Mouse (Mus musculus) CH12.LX (cell line): ENCODE data around the gene Spag5. TPM values are rescaled to one million over a fixed set of nuclear protein-coding genes. Genes with fewer than 3 reads are reported as not detected.
A peak's percentile ranks its signal among the peaks of the same experiment; 100 is the strongest.

Source experiments
- DNase-seq: peaks from one replicate; pipeline ENCODE4 v3.0.0-alpha.2; 2013; ENCODE audit errors: extremely low read depth
- H3K27ac ChIP-seq: 2 replicates; pipeline ENCODE4 v1.5.1; 2012; ENCODE audit warnings: low read depth, mild to moderate bottlenecking, control low read depth, moderate library complexity; ENCODE audit not compliant: insufficient read depth
- H3K27me3 ChIP-seq: replicated peaks from 2 replicates; pipeline ENCODE3; 2012; ENCODE audit warnings: inconsistent platforms
- H3K36me3 ChIP-seq, 2 experiments: replicated peaks in 1 of 2; 2 replicates each; pipeline versions ENCODE3 to v1.6.1; 2012; ENCODE audit warnings: inconsistent platforms in 1 of 2, low read length in 1 of 2, mild to moderate bottlenecking in 1 of 2, mixed read lengths in 1 of 2, moderate library complexity in 1 of 2; ENCODE audit not compliant: control insufficient read depth in 1 of 2, insufficient read depth in 1 of 2
- H3K4me1 ChIP-seq, 2 experiments: 2 replicates each; pipeline ENCODE4 v1.6.1; 2012; ENCODE audit warnings: inconsistent platforms in 1 of 2, moderate library complexity in 1 of 2; ENCODE audit not compliant: insufficient read depth in 2 of 2, control insufficient read depth in 1 of 2
- H3K4me2 ChIP-seq: 2 replicates; pipeline ENCODE4 v1.6.1; 2012; ENCODE audit warnings: low read depth, mild to moderate bottlenecking, control low read depth; ENCODE audit not compliant: poor library complexity, insufficient read depth, severe bottlenecking
- H3K4me3 ChIP-seq, 3 experiments: fragments of 150-350 bp in 1 of 3; sonication (generic) in 1 of 3; replicated peaks in 1 of 3; 2 replicates each; pipeline versions ENCODE3 to v1.5.1; 2011 to 2012; ENCODE audit warnings: low read depth in 2 of 3, low read length in 2 of 3, mild to moderate bottlenecking in 2 of 3, moderate library complexity in 2 of 3, control low read depth in 1 of 3, improper control_type of control experiment in 1 of 3, inconsistent platforms in 1 of 3, mixed read lengths in 1 of 3; ENCODE audit not compliant: poor library complexity in 1 of 3
- H3K79me2 ChIP-seq: replicated peaks from 2 replicates; pipeline ENCODE4 v1.6.1; 2012; ENCODE audit warnings: mild to moderate bottlenecking, moderate library complexity; ENCODE audit not compliant: control insufficient read depth, poor library complexity, insufficient read depth, severe bottlenecking; ENCODE audit errors: extremely low read depth
- H3K9ac ChIP-seq: 2 replicates; pipeline ENCODE4 v1.6.1; 2012; ENCODE audit warnings: low read depth, mild to moderate bottlenecking, control low read depth, moderate library complexity; ENCODE audit not compliant: insufficient read depth
- H3K9me3 ChIP-seq: replicated peaks from 2 replicates; pipeline ENCODE3; 2012; ENCODE audit warnings: low read length, inconsistent platforms, mixed read lengths
- CHD1 ChIP-seq: IDR thresholded peaks from 2 replicates; pipeline ENCODE4 v1.6.1; 2012; ENCODE audit warnings: low read depth, low read length, improper control_type of control experiment, inconsistent platforms
- CHD2 ChIP-seq: IDR thresholded peaks from 2 replicates; pipeline ENCODE4 v1.6.1; 2011; ENCODE audit warnings: low read length, improper control_type of control experiment
- CTCF ChIP-seq, 2 experiments: IDR thresholded peaks in 1 of 2; conservative IDR thresholded peaks in 1 of 2; 2 replicates each; pipeline ENCODE4 v1.5.1; 2011 to 2012; ENCODE audit warnings: low read depth in 2 of 2, low read length in 2 of 2, improper control_type of control experiment in 1 of 2, inconsistent platforms in 1 of 2, mild to moderate bottlenecking in 1 of 2, moderate library complexity in 1 of 2
- E2F4 ChIP-seq: IDR thresholded peaks from 2 replicates; pipeline ENCODE4 v1.6.1; 2011; ENCODE audit warnings: low read depth, low read length, improper control_type of control experiment; ENCODE audit not compliant: insufficient replicate concordance
- ELF1 ChIP-seq: IDR thresholded peaks from 2 replicates; pipeline ENCODE4 v1.6.1; 2014; ENCODE audit warnings: low read depth, mild to moderate bottlenecking, inconsistent platforms, low read length, improper control_type of control experiment
- ETS1 ChIP-seq: conservative IDR thresholded peaks from 2 replicates; pipeline ENCODE4 v1.6.1; 2012; ENCODE audit warnings: low read depth, mild to moderate bottlenecking, inconsistent platforms, low read length, improper control_type of control experiment, moderate library complexity
- GABPA ChIP-seq: IDR thresholded peaks from 2 replicates; pipeline ENCODE4 v1.6.1; 2012; ENCODE audit warnings: low read depth, low read length, improper control_type of control experiment, inconsistent platforms; ENCODE audit not compliant: insufficient replicate concordance
- HCFC1 ChIP-seq: IDR thresholded peaks from 2 replicates; pipeline ENCODE4 v1.6.1; 2012; ENCODE audit warnings: low read depth, mild to moderate bottlenecking, inconsistent platforms, low read length, improper control_type of control experiment
- IRF4 ChIP-seq: IDR thresholded peaks from 2 replicates; pipeline ENCODE4 v1.6.1; 2014; ENCODE audit warnings: low read depth, mild to moderate bottlenecking, inconsistent platforms, low read length, improper control_type of control experiment
- JUN ChIP-seq: IDR thresholded peaks from 2 replicates; pipeline ENCODE4 v1.6.1; 2011; ENCODE audit warnings: low read depth, mild to moderate bottlenecking, low read length, improper control_type of control experiment, moderate library complexity; ENCODE audit not compliant: insufficient read depth
- JUND ChIP-seq: conservative IDR thresholded peaks from 2 replicates; pipeline ENCODE4 v1.6.1; 2011; ENCODE audit warnings: low read depth, low read length, improper control_type of control experiment
- KAT2A ChIP-seq: IDR thresholded peaks from 2 replicates; pipeline ENCODE4 v1.6.1; 2012; ENCODE audit warnings: low read length, improper control_type of control experiment, inconsistent platforms; ENCODE audit not compliant: insufficient replicate concordance
- MAX ChIP-seq: IDR thresholded peaks from 2 replicates; pipeline ENCODE4 v1.6.1; 2011; ENCODE audit warnings: low read length, improper control_type of control experiment
- MAZ ChIP-seq: IDR thresholded peaks from 2 replicates; pipeline ENCODE4 v1.6.1; 2012; ENCODE audit warnings: low read depth, mild to moderate bottlenecking, inconsistent platforms, low read length, improper control_type of control experiment, moderate library complexity
- MEF2A ChIP-seq: IDR thresholded peaks from 2 replicates; pipeline ENCODE4 v1.6.1; 2014; ENCODE audit warnings: low read depth, mild to moderate bottlenecking, inconsistent platforms, low read length, improper control_type of control experiment, borderline replicate concordance
- MXI1 ChIP-seq: IDR thresholded peaks from 2 replicates; pipeline ENCODE4 v1.6.1; 2011; ENCODE audit warnings: mild to moderate bottlenecking, low read depth, low read length, improper control_type of control experiment
- MYC ChIP-seq: IDR thresholded peaks from 2 replicates; pipeline ENCODE4 v1.6.1; 2011; ENCODE audit warnings: low read depth, mild to moderate bottlenecking, improper control_type of control experiment, low read length
- NRF1 ChIP-seq: IDR thresholded peaks from 2 replicates; pipeline ENCODE4 v1.6.1; 2014; ENCODE audit warnings: low read depth, mild to moderate bottlenecking, inconsistent platforms, low read length, improper control_type of control experiment, moderate library complexity
- PAX5 ChIP-seq: IDR thresholded peaks from 2 replicates; pipeline ENCODE4 v1.6.1; 2012; ENCODE audit warnings: low read length, inconsistent platforms, mixed read lengths
- POLR2A ChIP-seq: IDR thresholded peaks from 2 replicates; pipeline ENCODE4 v1.6.1; 2011; ENCODE audit warnings: low read depth, mild to moderate bottlenecking, improper control_type of control experiment, low read length
- RAD21 ChIP-seq: IDR thresholded peaks from 2 replicates; pipeline ENCODE4 v1.6.1; 2011; ENCODE audit warnings: low read depth, mild to moderate bottlenecking, low read length, improper control_type of control experiment, moderate library complexity
- SIN3A ChIP-seq: IDR thresholded peaks from 2 replicates; pipeline ENCODE4 v1.6.1; 2012; ENCODE audit warnings: low read length, improper control_type of control experiment, inconsistent platforms
- SMC3 ChIP-seq: IDR thresholded peaks from 2 replicates; pipeline ENCODE4 v1.6.1; 2011; ENCODE audit warnings: low read depth, low read length, improper control_type of control experiment
- TBP ChIP-seq: conservative IDR thresholded peaks from 2 replicates; pipeline ENCODE4 v1.6.1; 2011; ENCODE audit warnings: low read depth, low read length, improper control_type of control experiment
- TCF12 ChIP-seq: IDR thresholded peaks from 2 replicates; pipeline ENCODE4 v1.6.1; 2014; ENCODE audit warnings: low read depth, mild to moderate bottlenecking, inconsistent platforms, low read length, improper control_type of control experiment
- UBTF ChIP-seq: IDR thresholded peaks from 2 replicates; pipeline ENCODE4 v1.6.1; 2012; ENCODE audit warnings: low read depth, mild to moderate bottlenecking, inconsistent platforms, low read length, improper control_type of control experiment, moderate library complexity
- ZC3H11A ChIP-seq: IDR thresholded peaks from 2 replicates; pipeline ENCODE4 v1.6.1; 2012; ENCODE audit warnings: low read depth, mild to moderate bottlenecking, inconsistent platforms, low read length, improper control_type of control experiment
- ZKSCAN1 ChIP-seq: IDR thresholded peaks from 2 replicates; pipeline ENCODE4 v1.6.1; 2012; ENCODE audit warnings: low read depth, inconsistent platforms, low read length, improper control_type of control experiment, borderline replicate concordance
- ZMIZ1 ChIP-seq: IDR thresholded peaks from 2 replicates; pipeline ENCODE4 v1.6.1; 2012; ENCODE audit warnings: low read depth, mild to moderate bottlenecking, inconsistent platforms, low read length, improper control_type of control experiment
- ZNF384 ChIP-seq: IDR thresholded peaks from 2 replicates; pipeline ENCODE4 v1.6.1; 2012; ENCODE audit warnings: low read depth, low read length, improper control_type of control experiment, inconsistent platforms
- dilution Hi-C: fragments of 300-500 bp; cut with MboI; formaldehyde crosslinking; loops from 2 replicates; pipeline ENCODE4 v1.14.3; 2020; ENCODE audit warnings: low sequenced_read_pairs; ENCODE audit not compliant: extremely low pct_unique_long_range_greater_than_20kb, extremely low pct_ligation_motif_present
- in situ Hi-C: fragments of 300-500 bp; cut with MboI; formaldehyde crosslinking; loops from 3 replicates; pipeline ENCODE4 v1.14.3; 2019; ENCODE audit warnings: low sequenced_read_pairs, low pct_ligation_motif_present, low pct_unique_long_range_greater_than_20kb, mixed read lengths
- polyA plus RNA-seq: library from polyadenylated mRNA; unstranded; fragments of >175 nt; gene quantifications from 2 replicates; pipeline ENCODE4 v1.2.1, GENCODE M21; 2012; ENCODE audit warnings: low read depth; ENCODE audit not compliant: insufficient read length
- total RNA-seq, 2 experiments: library from RNA; depleted of rRNA; stranded (reverse); fragments of 300-350 nt in 1 of 2; fragments of >200 nt in 1 of 2; gene quantifications; 2 replicates each; pipeline ENCODE4 v1.2.3; 2012 to 2014

The Spag5 gene
- total and polyA plus RNA-seq, 3 experiments: 47.7 to 92.3 (median 57.0) TPM

DNA sequence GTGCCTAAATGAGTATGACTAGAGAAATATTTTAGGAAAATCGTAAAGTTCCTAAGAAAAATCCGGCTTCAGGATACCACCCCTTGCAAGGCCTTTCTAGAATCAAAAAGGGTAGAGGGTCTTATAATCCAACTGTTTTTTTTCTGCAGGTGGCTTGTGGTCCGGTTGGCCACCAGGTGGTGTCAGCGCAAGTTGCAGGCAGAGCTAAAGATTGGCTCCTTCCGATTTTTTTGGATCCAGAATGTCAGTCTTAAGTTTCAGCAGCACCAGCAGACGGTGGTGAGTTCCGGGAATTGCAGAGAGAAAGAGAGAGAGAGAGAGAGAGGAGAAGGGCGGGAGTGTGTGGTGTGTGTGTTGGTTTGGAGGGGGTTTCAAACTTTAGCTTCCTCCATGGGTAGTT is 38.8 kb upstream of the Spag5 start:
- Histone ChIP-seq H3K4me3 (peak overlapping the region; percentile 34 to 84 (median 74)), H3K4me1 (peaks cover 0 to 17% of the 10 kb centered on the region in 2 experiments; a peak in 2 of 4 replicates), H3K79me2 (peaks cover 22% of the 10 kb centered on the region), H3K9ac (peak overlapping the region; percentile 89), H3K27ac (no peak overlapping the region), H3K27me3 (peaks cover 7% of the 10 kb centered on the region), H3K36me3 (peaks cover 38 to 46% of the 10 kb centered on the region in 2 experiments), H3K4me2 (peak overlapping the region; percentile 85), H3K9me3 (no peaks in the 10 kb centered on the region)
- in situ Hi-C loops: no loop called here
- TF ChIP-seq CHD1 (no peak; the same call in 1 of the 2 replicates), CTCF (conservative IDR thresholded peaks at IDR 0.05 in 1 of 2, IDR thresholded peaks at IDR 0.05 in 1 of 2; ENCODE audit: low read depth in 2 of 2, low read length in 2 of 2) (peak; percentile 55 to 84), MYC (peak; percentile 79; the same call in 1 of the 2 replicates), IRF4 (0 out of 2 replicates have a peak, but pooled peaks have one; percentile 36), KAT2A (no peak), ETS1 (0 out of 2 replicates have a peak, but pooled peaks have one; percentile 9), SMC3 (peak; percentile 67), SIN3A (peak; percentile 90), UBTF (no peak; the same call in 1 of the 2 replicates), MAX (0 out of 2 replicates have a peak, but pooled peaks have one; percentile 17), MAZ (0 out of 2 replicates have a peak, but pooled peaks have one; percentile 17), ZC3H11A (no peak), E2F4 (no peak), HCFC1 (no peak), CHD2 (no peak), RAD21 (peak; percentile 29), MXI1 (0 out of 2 replicates have a peak, but pooled peaks have one; percentile 59), GABPA (no peak), ZNF384 (peak; percentile 94), ELF1 (peak; percentile 54), TCF12 (peak; percentile 39; the same call in 1 of the 2 replicates)
- peak; percentile 86 for DNase-seq
- dilution Hi-C loops: no loop called here

DNA sequence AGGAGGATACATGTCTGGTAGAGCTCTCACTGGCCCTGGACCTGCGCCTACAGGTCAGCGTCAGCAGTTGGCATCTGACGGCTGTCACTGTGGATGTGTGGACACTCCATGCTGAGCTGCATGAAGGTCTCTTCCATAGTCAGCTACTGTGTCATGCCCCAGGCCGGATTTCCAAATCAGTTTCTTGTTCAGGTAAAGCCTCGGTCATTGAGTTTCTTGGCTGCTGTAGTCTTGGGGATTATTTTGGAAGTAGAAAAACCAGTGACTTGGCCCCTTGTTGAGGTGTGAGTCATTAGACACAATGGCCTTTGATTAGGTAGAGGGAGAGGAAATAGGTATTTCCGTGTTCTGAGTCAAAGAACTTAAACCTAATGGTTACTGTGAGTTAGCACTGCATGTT is 35.8 kb upstream of the Spag5 start:
- DNase-seq: no peak
- Histone ChIP-seq H3K4me3 (no peak overlapping the region), H3K27me3 (peaks cover under 1% of the 10 kb centered on the region), H3K36me3 (peaks cover 64 to 74% of the 10 kb centered on the region in 2 experiments), H3K9me3 (no peaks in the 10 kb centered on the region), H3K27ac (no peak overlapping the region), H3K4me2 (no peak overlapping the region), H3K4me1 (peaks cover 0 to 17% of the 10 kb centered on the region in 2 experiments; a peak in 2 of 4 replicates), H3K9ac (no peak overlapping the region), H3K79me2 (peaks cover 22% of the 10 kb centered on the region)
- dilution Hi-C loops (no loop called here), in situ Hi-C loops (no loop called here)
- TF ChIP-seq POLR2A (no peak), KAT2A (no peak), TBP (no peak), JUND (no peak), JUN (no peak), RAD21 (no peak), NRF1 (no peak), SIN3A (no peak), MAZ (no peak), ZMIZ1 (no peak), CHD2 (no peak), MEF2A (no peak), SMC3 (no peak), PAX5 (no peak), ZKSCAN1 (no peak), E2F4 (no peak), ELF1 (no peak), MYC (no peak), CTCF (conservative IDR thresholded peaks at IDR 0.05 in 1 of 2, IDR thresholded peaks at IDR 0.05 in 1 of 2; ENCODE audit: low read depth in 2 of 2, low read length in 2 of 2) (no peak), HCFC1 (no peak)
